Mouse (Mus musculus): ENCODE measurements around the gene Trmt5. TPM values are rescaled to one million over a fixed set of nuclear protein-coding genes. Genes with fewer than 3 reads are reported as not detected.

Gene Trmt5
- polyA plus RNA-seq, 1 experiment = 8.3 TPM

DNA sequence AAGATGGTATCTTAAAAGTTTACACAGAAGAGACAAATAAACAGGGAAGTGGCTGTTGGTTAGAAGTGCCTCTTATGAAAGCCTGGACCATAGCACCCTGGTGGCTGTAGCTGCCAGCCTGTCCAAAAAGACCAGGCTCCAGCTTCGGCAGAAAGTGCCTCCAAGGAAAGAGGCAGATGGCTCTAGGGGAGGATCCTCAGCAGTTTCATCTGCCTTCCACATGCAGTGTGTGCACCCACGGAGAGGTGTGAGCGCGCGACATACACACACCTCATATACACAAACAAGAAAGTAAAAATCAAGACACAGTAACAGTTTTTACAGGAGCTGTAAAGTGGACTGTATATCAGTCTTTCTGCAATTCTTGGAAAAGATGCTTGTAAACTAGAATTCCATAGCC lies 12.1 kb upstream of the Trmt5 start:
- Histone ChIP-seq H3K79me3 (ENCODE audit: low read depth) (peaks cover 4% of the 10 kb centered on the region), H3ac (ENCODE audit: control insufficient read depth, insufficient read length, low read depth) (no peak overlapping the region), H3K27me3 (ENCODE audit: control insufficient read depth, insufficient read depth, insufficient read length) (no peaks in the 10 kb centered on the region), H3K4me3 (ENCODE audit: insufficient read depth, poor library complexity, severe bottlenecking) (no peak overlapping the region), H3K36me3 (ENCODE audit: control insufficient read depth, insufficient read depth) (peaks cover 38% of the 10 kb centered on the region), H3K79me2 (ENCODE audit: control insufficient read depth, insufficient read depth) (peaks cover 37% of the 10 kb centered on the region)
- TF ChIP-seq USF1 (IDR thresholded peaks at IDR 0.05; ENCODE audit: low read depth) = no peak
- TF ChIP-seq MYOD1 (IDR thresholded peaks at IDR 0.05; ENCODE audit: control insufficient read depth, insufficient read length, low read depth) = no peak
- TF ChIP-seq FOSL1 (IDR thresholded peaks at IDR 0.05; ENCODE audit: insufficient read depth, low read length, poor library complexity, severe bottlenecking) = no peak
- TF ChIP-seq CEBPB (IDR thresholded peaks at IDR 0.05; ENCODE audit: low read depth) = no peak
- TF ChIP-seq MAX (IDR thresholded peaks at IDR 0.05) = no peak
- TF ChIP-seq CTCF (IDR thresholded peaks at IDR 0.05; ENCODE audit: control insufficient read depth, insufficient read depth, insufficient read length) = no peak
- no peak for TF ChIP-seq MYOG (IDR thresholded peaks at IDR 0.05; ENCODE audit: control insufficient read depth, extremely low read depth, insufficient read length)

DNA sequence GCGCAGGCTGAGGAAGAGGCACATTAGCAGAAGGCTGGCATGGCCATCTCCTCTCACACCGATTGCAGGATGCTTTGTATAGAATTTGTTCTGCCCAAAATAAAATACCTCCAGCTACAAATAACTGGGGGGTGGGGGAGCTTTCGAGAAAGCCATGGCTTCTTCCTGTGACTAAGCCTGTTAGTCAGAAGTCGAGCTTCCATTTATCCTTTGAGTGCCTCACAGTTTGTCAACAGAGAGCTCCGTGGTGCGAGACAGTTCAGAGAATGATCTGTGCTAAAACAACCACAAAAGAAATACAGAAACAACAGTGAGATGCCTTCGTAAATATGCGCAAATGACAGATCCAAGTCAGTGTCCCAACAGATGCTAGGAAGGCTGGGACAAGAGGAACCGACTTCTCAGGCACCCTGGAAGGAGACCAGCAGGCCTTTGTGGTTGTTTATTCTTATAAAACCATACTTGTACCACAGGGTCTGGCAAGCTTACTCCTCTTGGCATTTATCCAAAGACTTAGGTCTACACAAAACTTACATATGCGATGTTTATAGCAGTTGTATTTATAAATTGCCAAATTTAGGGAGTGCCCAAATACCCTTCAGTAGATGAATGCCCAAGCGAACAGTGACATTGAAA lies 9.1 kb upstream of the Trmt5 start:
- Histone ChIP-seq H3K79me2 (ENCODE audit: control insufficient read depth, insufficient read depth) (peaks cover 53% of the 10 kb centered on the region), H3K27me3 (ENCODE audit: control insufficient read depth, insufficient read depth, insufficient read length) (no peaks in the 10 kb centered on the region), H3K4me3 (ENCODE audit: insufficient read depth, poor library complexity, severe bottlenecking) (no peak overlapping the region), H3K79me3 (ENCODE audit: low read depth) (peaks cover 11% of the 10 kb centered on the region), H3ac (ENCODE audit: control insufficient read depth, insufficient read length, low read depth) (no peak overlapping the region), H3K36me3 (ENCODE audit: control insufficient read depth, insufficient read depth) (peaks cover 53% of the 10 kb centered on the region)
- no peak for TF ChIP-seq MYOD1 (IDR thresholded peaks at IDR 0.05; ENCODE audit: control insufficient read depth, insufficient read length, low read depth)
- TF ChIP-seq USF1 (IDR thresholded peaks at IDR 0.05; ENCODE audit: low read depth) = no peak
- TF ChIP-seq FOSL1 (IDR thresholded peaks at IDR 0.05; ENCODE audit: insufficient read depth, low read length, poor library complexity, severe bottlenecking) = peak; percentile 58
- no peak for TF ChIP-seq MAX (IDR thresholded peaks at IDR 0.05)

DNA sequence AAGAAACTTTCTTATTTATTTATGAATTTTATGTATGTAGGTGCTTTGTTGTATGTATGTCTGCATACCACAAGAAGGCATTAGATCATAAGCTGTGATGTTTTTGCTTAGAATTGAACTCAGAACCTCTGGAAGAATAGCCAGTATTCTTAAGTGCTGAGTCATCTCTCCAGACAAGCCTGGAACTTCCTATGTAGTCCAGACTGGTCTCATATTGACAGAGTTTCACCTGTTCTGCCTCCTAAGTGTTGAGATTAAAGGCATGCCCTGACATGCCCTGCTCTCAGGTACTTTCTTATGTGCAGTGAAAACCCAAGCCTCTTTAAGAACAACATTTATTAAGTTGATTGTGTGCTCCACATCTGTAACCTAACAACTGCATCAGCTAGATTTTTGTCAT lies 8.4 kb upstream of the Trmt5 start:
- no peaks in the 10 kb centered on the region for H3K27me3 ChIP-seq (ENCODE audit: control insufficient read depth, insufficient read depth, insufficient read length)
- TF ChIP-seq CTCF (IDR thresholded peaks at IDR 0.05; ENCODE audit: control insufficient read depth, insufficient read depth, insufficient read length) (no peak), MYOD1 (IDR thresholded peaks at IDR 0.05; ENCODE audit: control insufficient read depth, insufficient read length, low read depth) (no peak), FOSL1 (IDR thresholded peaks at IDR 0.05; ENCODE audit: insufficient read depth, low read length, poor library complexity, severe bottlenecking) (no peak), CEBPB (IDR thresholded peaks at IDR 0.05; ENCODE audit: low read depth) (no peak), MAX (IDR thresholded peaks at IDR 0.05) (no peak), USF1 (IDR thresholded peaks at IDR 0.05; ENCODE audit: low read depth) (no peak), MYOG (IDR thresholded peaks at IDR 0.05; ENCODE audit: control insufficient read depth, extremely low read depth, insufficient read length) (no peak)
- H3K79me2 ChIP-seq (ENCODE audit: control insufficient read depth, insufficient read depth) = peaks cover 55% of the 10 kb centered on the region
- H3K4me3 ChIP-seq (ENCODE audit: insufficient read depth, poor library complexity, severe bottlenecking) = no peak overlapping the region
- no peak overlapping the region for H3ac ChIP-seq (ENCODE audit: control insufficient read depth, insufficient read length, low read depth)
- H3K36me3 ChIP-seq (ENCODE audit: control insufficient read depth, insufficient read depth) = peaks cover 53% of the 10 kb centered on the region
- H3K79me3 ChIP-seq (ENCODE audit: low read depth) = peaks cover 11% of the 10 kb centered on the region

DNA sequence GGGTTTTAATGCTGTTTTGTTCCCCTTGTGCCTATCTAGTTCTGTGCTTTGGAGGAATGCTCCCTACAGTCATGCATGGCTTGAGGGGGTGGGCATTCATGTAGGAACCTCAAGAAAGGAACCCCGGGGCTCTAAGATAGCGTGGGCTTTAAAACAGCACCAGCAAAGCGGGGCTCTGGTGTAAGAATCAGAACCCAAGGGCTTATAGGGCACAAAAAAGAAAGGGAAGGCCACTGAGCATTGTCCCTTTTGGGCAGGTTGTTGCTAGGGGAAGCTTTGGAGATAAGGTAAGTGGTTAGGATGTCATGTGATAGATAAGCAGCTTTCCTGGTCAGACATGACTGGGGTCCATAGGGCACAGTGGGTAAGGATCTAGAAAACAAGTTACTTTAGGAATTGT lies 2.1 kb upstream of the Trmt5 start:
- H3K4me3 ChIP-seq (ENCODE audit: insufficient read depth, poor library complexity, severe bottlenecking) = no peak overlapping the region
- peaks cover 52% of the 10 kb centered on the region for H3K79me3 ChIP-seq (ENCODE audit: low read depth)
- TF ChIP-seq MAX (IDR thresholded peaks at IDR 0.05) (no peak), MYOD1 (IDR thresholded peaks at IDR 0.05; ENCODE audit: control insufficient read depth, insufficient read length, low read depth) (no peak), CEBPB (IDR thresholded peaks at IDR 0.05; ENCODE audit: low read depth) (no peak), FOSL1 (IDR thresholded peaks at IDR 0.05; ENCODE audit: insufficient read depth, low read length, poor library complexity, severe bottlenecking) (no peak), USF1 (IDR thresholded peaks at IDR 0.05; ENCODE audit: low read depth) (no peak), MYOG (IDR thresholded peaks at IDR 0.05; ENCODE audit: control insufficient read depth, extremely low read depth, insufficient read length) (no peak), CTCF (IDR thresholded peaks at IDR 0.05; ENCODE audit: control insufficient read depth, insufficient read depth, insufficient read length) (no peak)

DNA sequence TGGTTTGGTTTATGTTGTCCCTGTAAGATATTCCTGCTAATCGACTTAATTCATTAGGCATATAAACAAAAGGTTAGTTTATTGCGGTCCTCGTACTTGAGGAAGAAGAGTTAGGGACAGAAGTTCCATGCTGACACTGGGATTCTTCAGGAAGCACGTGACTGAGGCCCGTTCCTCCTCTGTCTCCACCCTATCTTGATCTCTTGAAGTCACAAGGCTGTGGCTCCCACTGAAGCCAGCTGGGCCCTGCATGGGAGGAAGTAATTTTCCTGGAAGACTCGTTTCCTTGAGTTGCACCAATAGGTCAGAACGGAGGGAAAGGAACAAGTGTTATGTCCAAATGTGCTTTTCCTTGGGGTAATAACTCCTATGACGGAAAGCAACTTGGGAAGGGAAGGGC lies 1.1 kb upstream of the Trmt5 start:
- H3K79me3 ChIP-seq (ENCODE audit: low read depth) = peaks cover 54% of the 10 kb centered on the region
- no peaks in the 10 kb centered on the region for H3K27me3 ChIP-seq (ENCODE audit: control insufficient read depth, insufficient read depth, insufficient read length)
- H3K36me3 ChIP-seq (ENCODE audit: control insufficient read depth, insufficient read depth) = peaks cover 39% of the 10 kb centered on the region
- peak overlapping the region; percentile 94 for H3K4me3 ChIP-seq (ENCODE audit: insufficient read depth, poor library complexity, severe bottlenecking)
- peak; percentile 91 for TF ChIP-seq USF1 (IDR thresholded peaks at IDR 0.05; ENCODE audit: low read depth)
- TF ChIP-seq MYOD1 (IDR thresholded peaks at IDR 0.05; ENCODE audit: control insufficient read depth, insufficient read length, low read depth) = no peak
- TF ChIP-seq MAX (IDR thresholded peaks at IDR 0.05) = peak; percentile 52
- peaks cover 85% of the 10 kb centered on the region for H3K79me2 ChIP-seq (ENCODE audit: control insufficient read depth, insufficient read depth)
- peak overlapping the region; percentile 25 for H3ac ChIP-seq (ENCODE audit: control insufficient read depth, insufficient read length, low read depth)

More for the DNA sequence above, 2.1 kb upstream of the Trmt5 start:
- no peaks in the 10 kb centered on the region for H3K27me3 ChIP-seq (ENCODE audit: control insufficient read depth, insufficient read depth, insufficient read length)
- peaks cover 75% of the 10 kb centered on the region for H3K79me2 ChIP-seq (ENCODE audit: control insufficient read depth, insufficient read depth)
- H3K36me3 ChIP-seq (ENCODE audit: control insufficient read depth, insufficient read depth) = peaks cover 44% of the 10 kb centered on the region
- no peak overlapping the region for H3ac ChIP-seq (ENCODE audit: control insufficient read depth, insufficient read length, low read depth)

DNA sequence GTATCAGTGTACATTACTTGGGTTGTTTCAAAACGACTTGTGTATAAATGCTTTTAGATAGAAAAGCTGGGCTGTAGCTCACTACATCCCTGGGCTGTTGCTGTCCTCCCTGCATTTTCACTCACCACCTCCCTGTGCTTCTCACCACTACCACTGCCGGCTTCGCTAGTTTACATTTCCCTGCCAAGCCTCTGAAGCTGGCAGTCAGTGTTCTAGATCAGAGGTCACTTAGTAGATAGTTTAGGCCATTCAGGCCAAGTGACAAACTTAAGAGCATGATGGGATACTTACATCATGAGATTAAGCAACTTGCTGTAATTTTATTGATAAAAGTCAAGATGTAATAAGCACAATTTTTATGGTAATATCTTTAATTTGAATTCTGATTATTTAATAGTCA lies 11.6 kb downstream of the Trmt5 start:
- no peak for TF ChIP-seq CEBPB (IDR thresholded peaks at IDR 0.05; ENCODE audit: low read depth)
- no peak for TF ChIP-seq USF1 (IDR thresholded peaks at IDR 0.05; ENCODE audit: low read depth)
- TF ChIP-seq FOSL1 (IDR thresholded peaks at IDR 0.05; ENCODE audit: insufficient read depth, low read length, poor library complexity, severe bottlenecking) = no peak
- TF ChIP-seq MYOD1 (IDR thresholded peaks at IDR 0.05; ENCODE audit: control insufficient read depth, insufficient read length, low read depth) = no peak
- TF ChIP-seq CTCF (IDR thresholded peaks at IDR 0.05; ENCODE audit: control insufficient read depth, insufficient read depth, insufficient read length) = no peak
- TF ChIP-seq MYOG (IDR thresholded peaks at IDR 0.05; ENCODE audit: control insufficient read depth, extremely low read depth, insufficient read length) = no peak
- no peak for TF ChIP-seq MAX (IDR thresholded peaks at IDR 0.05)
- no peaks in the 10 kb centered on the region for H3K79me3 ChIP-seq (ENCODE audit: low read depth)
- no peaks in the 10 kb centered on the region for H3K79me2 ChIP-seq (ENCODE audit: control insufficient read depth, insufficient read depth)
- H3ac ChIP-seq (ENCODE audit: control insufficient read depth, insufficient read length, low read depth) = no peak overlapping the region
- H3K36me3 ChIP-seq (ENCODE audit: control insufficient read depth, insufficient read depth) = peaks cover 48% of the 10 kb centered on the region
- H3K27me3 ChIP-seq (ENCODE audit: control insufficient read depth, insufficient read depth, insufficient read length) = no peaks in the 10 kb centered on the region
- no peak overlapping the region for H3K4me3 ChIP-seq (ENCODE audit: insufficient read depth, poor library complexity, severe bottlenecking)

Data from C2C12 (cell line).